Mouse (Mus musculus) kidney, postnatal 36 days (tissue): Measurements from ENCODE around the gene Daam1.

Experiments
- DNase-seq, 2 experiments: peaks; one replicate each; pipeline ENCODE4 v3.0.0; 2021 to 2022; ENCODE audit warnings: mixed read lengths in 2 of 2

The Daam1 gene

DNA sequence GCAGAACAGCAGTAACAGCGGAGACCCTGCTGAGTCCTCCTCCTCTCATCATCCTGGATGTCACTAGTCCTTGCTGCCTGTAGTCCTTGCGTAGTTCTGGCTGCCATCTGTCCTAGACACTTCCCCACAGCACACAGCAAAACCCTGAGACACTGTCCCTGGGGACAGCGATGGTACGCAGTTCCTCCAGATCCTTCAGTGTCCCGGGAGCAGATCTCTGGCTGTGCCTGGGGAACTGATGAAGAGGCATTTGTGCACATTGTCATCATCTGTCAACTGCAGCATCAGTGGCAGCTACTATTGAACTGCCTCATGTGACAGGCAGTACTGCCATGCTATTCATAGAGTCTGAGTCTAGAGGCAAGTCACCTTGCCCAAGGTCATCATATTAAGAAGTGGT lies 107.6 kb downstream of the Daam1 start:
- DNase-seq: no peak

- DNase-seq: no peak
Measured at GRCm38 (mm10) chr12:71941290-71941689, 110.4 kb downstream of the Daam1 start.

DNA sequence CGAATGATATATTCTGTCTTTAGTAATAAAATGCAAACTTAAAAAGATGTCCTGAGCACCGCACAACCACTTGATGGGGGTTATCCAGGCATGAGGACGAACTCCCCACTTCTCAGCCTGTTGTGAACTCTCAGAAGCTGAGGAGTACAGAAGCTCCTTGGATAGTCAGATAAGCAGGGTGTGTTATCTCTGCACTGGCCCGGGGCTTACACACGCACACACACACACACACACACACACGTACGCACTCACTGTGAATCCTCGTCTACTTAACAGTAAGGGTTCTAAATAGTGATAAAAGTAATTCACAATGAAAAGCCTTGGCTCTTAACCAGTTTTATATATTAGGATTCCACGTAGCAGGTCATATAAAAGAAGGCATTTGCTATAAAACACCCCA lies 112.2 kb downstream of the Daam1 start:
- DNase-seq: no peak

GRCm38 (mm10) chr12:71943646-71944045 lies 112.8 kb downstream of the Daam1 start:
- DNase-seq: peak in 1 of 2 experiments; percentile 11

DNA sequence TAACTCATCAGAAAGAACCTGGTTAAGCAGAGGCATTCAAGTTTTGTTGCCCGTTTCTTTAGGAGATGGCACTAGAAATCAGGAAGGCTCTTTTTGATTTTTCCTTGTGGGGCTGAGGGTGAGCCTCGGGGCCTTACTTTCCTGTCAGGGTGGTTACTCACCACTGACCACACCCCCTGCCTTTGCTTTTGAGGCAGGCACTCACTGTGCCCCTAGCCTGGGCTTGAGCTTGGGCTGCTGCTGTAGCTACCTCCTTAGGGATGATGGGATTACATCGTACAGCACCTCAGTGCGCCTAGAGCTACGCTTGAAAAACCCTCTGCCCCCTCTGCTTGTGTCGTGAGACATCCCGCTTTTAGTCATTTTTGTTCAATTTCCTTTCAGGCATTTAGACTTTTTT lies 115.0 kb downstream of the Daam1 start:
- DNase-seq: no peak

- no peak for DNase-seq
Measured at GRCm38 (mm10) chr12:71946448-71946847, 115.6 kb downstream of the Daam1 start.

- DNase-seq: no peak
Measured at GRCm38 (mm10) chr12:71948972-71949371, 118.1 kb downstream of the Daam1 start.

DNA sequence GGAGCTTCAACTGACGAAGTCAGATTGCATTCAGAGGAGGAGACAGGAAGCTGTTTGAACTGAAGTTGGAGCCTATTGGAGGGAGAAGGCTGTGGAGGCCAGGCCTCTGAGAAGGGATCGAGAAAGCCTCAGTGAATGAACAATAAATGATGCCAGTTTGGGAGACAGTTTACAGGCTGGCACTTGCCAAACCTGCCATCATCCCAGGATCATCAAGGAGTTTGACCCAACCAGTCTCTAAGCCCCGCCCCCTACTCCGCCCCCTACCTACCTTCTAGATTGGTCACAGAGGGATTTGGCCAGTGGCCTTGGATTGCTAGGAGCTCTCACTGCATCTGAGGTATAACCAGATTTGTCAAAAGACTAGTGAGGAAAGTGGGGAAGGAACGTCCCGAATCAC lies 118.7 kb downstream of the Daam1 start:
- peak in 1 of 2 experiments; percentile 32 for DNase-seq

DNA sequence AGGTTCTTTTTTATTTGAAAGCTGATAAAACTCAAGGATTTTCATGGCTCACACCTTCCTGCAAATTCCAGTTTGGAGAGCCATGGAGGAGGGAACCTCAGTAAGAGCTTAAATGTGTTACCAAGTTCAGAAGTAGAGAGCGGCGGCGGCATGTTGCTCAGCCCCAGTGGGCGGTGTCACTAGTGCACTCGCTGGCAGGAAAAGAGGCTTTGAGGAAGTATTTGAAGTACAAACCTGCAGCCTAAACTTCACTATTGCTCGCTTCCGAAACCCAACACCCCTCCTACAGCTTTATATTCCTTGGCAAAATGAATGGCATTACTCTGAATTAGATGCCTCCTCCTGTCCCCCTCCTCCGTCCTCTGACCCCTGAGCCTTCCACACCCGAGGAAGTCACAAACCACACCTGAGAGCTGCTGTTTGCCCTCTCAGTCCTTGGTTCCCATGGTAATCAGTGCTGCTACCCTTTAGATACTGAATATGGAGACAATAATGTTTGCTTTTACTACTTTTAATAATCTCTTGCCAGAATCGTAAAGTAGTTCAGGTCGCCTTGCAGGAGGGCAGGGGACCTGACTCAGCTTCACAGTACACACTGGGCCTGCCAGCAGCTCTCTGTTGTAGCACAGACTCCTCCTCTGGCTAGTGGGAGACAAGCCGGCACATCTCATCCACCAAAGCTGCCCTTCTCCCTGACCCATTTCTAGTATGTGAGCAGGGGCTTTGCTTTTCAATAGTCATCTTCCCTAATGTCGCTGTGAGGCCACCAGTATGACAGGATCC lies 119.4 kb downstream of the Daam1 start:
- DNase-seq: no peak

DNA sequence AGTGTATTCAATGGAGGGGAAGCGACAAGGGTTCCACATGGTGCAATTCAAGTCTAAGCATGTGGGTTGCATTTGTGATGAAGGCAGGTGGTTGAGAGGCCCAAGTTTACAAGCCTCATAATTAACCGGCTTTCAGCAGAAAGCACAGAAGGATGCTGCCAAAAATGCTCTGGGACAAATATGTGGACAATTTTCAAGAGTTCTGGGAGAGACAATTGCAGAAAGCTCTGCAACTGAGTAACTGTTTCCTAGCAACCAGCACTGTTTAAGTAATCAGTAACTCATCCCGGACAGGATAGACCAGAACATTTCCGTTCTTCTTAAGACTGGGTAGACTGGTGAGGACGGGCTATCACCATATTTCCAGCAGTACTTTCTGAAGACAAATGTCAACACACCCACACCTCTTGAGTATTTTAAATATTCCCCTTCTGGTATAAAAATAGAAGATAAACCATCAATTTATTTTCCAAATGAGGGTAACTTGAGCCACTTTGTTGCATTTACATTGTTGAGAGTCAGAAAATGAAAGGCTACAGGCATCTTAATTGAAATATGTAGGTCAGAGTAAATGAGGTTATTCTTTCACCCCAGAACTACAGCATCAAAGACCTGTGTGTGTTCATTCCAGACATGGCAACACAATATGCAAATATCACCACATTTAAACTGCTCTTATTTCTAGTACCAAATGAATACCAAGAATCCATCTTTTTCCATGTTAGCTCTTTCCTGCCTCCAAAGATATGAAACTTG lies 123.5 kb downstream of the Daam1 start:
- peak; percentile 16 to 64 for DNase-seq

DNA sequence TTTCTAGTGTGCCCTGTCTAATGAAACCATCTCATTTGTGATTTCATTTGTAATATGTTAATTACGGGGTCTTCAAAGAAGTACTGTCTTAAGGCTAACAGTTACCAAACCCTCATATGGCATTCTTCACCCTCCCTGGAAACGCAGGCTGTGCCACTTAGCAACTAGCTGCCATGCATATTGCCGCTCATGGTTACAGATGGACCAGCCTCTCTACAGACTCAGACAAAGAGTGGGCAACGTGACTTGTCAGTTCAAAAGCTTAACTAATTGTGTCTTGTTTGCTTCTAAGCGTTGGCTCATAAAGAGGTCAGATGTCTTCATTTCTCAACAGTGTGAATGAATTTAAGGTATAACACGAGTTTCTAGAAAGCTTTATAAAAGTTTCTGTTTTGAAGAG lies 126.1 kb downstream of the Daam1 start:
- DNase-seq: no peak

DNA sequence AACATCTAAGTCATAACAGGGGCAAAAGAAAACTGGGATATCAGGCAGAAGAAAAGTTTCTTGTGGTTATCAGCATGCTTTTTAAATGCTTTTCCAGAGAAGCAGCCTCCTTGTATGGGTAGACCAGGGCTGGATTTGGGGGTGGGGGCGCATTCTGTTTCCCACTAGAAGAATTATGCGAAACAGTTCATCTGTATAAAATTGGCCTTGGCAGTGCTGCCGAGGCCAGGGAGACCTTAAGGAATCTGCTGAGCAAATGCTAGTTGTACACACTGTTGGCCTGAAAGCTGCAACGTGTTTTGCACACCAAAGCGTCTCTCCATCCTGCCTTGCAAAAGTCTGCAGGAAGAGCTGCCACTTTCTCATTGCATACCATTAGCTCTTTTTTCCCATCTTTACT lies 126.6 kb downstream of the Daam1 start:
- DNase-seq: no peak

GRCm38 (mm10) chr12:71959351-71959991 lies 128.6 kb downstream of the Daam1 start:
- no peak for DNase-seq

GRCm38 (mm10) chr12:71961671-71962070 lies 130.8 kb downstream of the Daam1 start:
- no peak for DNase-seq

- DNase-seq: no peak
Measured at GRCm38 (mm10) chr12:71962616-71963015, 131.7 kb downstream of the Daam1 start.

DNA sequence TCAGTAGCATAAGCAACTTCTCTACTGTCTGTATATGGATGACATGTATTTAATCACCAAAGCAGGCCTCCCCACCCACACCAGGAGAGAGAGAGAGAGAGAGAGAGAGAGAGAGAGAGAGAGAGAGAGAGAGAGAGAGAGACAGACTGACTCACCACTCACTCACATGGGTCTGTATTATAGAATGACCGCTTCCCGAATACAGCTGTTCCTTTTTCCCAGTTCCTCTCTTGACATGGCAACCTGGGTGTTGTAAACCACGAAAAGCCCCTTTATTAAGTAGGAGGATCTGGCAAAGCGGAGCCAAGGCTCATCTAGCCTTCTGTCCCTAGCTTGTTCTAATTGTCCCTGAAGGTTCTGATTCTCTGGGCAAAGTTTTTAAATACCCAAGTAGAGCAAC lies 137.7 kb downstream of the Daam1 start:
- no peak for DNase-seq

- no peak for DNase-seq
Measured at GRCm38 (mm10) chr12:71969022-71969421, 138.1 kb downstream of the Daam1 start.

DNA sequence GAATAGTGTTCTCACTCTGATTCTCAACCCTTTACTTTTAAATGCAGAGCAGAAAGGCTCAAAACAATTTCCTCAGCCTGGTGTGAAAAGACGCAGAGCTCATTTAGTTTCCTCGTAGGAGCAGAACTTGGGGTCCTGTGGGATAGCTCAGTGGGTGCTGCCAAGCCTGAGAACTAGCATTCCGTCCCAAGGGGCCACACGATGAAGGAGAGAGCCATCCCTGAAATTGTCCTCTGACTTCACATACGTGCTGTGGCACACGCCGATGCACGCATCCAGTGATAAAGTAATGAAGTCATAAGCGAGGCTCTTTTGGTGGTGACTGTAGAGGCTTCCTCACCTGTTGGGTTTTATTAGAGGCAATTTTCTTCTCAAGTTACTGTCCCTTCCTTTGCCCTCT lies 138.6 kb downstream of the Daam1 start:
- no peak for DNase-seq

- no peak for DNase-seq
Measured at GRCm38 (mm10) chr12:71969941-71970629, 139.2 kb downstream of the Daam1 start.

- peak in 1 of 2 experiments; percentile 41 for DNase-seq
Measured at GRCm38 (mm10) chr12:71970791-71971654, 140.1 kb downstream of the Daam1 start.

DNA sequence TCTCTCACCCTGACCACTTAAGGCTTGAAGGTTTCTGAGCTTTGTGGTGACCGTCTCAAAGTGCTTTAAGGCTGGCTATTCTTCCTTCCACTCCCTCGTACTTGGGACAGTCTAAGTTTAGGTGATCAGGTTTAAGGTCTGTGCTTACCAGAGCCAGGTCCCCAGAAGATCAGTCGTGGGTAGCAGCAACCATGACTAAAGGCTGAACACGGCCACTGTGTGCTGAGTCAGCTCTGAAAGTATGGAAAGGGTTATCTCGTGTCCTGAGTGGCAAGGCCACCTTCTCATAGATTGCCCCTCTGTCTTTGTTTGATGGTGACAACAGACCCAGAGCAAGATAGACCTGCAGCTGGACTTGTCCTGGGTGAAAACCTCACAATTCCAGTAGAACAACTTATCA lies 141.2 kb downstream of the Daam1 start:
- no peak for DNase-seq

DNA sequence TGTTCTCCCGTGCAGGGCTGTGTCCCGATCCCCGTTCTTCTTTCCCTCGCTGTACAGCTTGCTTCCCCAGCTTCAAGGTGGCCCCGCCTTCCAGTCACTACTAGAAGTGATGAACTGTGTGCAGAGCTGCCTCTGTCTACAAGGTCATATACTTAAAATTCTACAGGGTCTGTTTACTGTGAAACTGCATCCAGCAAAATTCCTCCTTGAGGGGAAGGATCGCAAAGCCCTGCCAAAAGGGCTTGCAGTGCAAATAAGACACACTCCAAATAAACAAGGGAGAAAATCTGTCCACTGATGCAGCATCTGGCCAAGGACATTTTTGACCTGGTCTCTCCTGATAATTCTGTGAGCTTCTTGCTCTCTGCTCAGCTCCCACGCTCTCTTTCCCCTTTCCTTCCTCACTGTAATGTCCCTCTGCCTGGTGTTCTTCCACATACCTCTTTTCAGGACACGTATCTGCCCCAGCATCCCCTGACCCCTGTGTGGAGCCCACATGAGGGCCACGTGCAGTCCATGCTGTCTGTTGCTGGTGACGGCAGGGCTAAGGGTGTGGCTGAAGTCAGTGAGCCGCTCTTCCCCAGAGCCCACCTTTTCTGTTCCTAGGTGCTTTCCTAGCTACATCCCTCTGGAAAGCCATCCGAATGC lies 141.9 kb downstream of the Daam1 start:
- peak; percentile 43 to 51 for DNase-seq
